Mouse (Mus musculus) bone marrow macrophage, adult 2 months (primary cell): ENCODE measurements around the gene Zscan2. TPM values are rescaled to one million over a fixed set of nuclear protein-coding genes. Genes with fewer than 3 reads are reported as not detected.

Experiments used
- H3K27ac ChIP-seq: 2 replicates; pipeline ENCODE4 v1.5.1; 2012; ENCODE audit warnings: low read depth, low read length; ENCODE audit not compliant: insufficient read depth
- H3K4me1 ChIP-seq: 2 replicates; pipeline ENCODE4 v1.6.1; 2012; ENCODE audit warnings: low read length; ENCODE audit not compliant: control insufficient read depth, insufficient read depth
- H3K4me3 ChIP-seq: 2 replicates; pipeline ENCODE4 v1.5.1; 2012; ENCODE audit warnings: mild to moderate bottlenecking, low read length, moderate library complexity; ENCODE audit not compliant: insufficient read depth
- CTCF ChIP-seq: IDR thresholded peaks from 2 replicates; pipeline ENCODE4 v1.5.1; 2012; ENCODE audit warnings: low read depth, mild to moderate bottlenecking, low read length, moderate library complexity
- POLR2A ChIP-seq: IDR thresholded peaks from 2 replicates; pipeline ENCODE4 v1.6.1; 2012; ENCODE audit warnings: mild to moderate bottlenecking, low read depth, low read length, borderline replicate concordance
- polyA plus RNA-seq: library from polyadenylated mRNA; stranded (reverse); fragments of >200 nt; gene quantifications from 2 replicates; pipeline ENCODE4 v1.2.4, GENCODE M21; 2012; ENCODE audit not compliant: missing spikeins, insufficient read depth, insufficient read length

Zscan2 gene
- 2.1 and 3.6 TPM in 2 replicates for polyA plus RNA-seq

DNA sequence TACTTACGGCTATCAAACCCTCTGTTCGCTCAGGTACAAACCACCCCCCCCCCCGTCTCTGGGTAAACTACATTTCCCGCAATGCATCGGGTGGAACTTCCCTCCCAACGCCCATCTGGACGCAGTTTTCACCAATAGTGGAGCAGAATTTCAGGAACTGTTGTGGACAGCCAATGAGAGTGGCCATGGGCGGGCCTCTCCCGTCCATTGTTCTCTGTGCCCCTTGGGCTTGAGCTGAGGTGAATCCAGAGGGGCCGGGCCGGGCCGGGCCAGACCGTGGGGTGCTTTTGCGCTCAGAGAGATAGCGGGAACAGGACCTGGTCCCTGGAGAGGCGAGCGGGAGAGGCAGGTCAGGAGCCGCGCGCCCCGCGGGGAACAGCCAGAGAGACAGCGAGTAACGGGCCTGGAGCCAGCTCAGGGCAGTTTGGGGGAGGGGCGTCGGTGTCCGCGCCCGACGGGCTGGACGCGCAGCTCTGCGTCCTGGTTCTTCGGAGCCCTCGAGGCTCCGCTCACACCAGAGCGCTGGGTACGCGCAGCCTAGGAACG lies at the start of gene Zscan2:
Zscan2 (plus strand) TSS at position 192 of the 546 bp plus-strand sequence.
- H3K27ac ChIP-seq, result no peak within 1 kb of the TSS
- H3K4me3 ChIP-seq, result peak within 1 kb of the TSS; percentile 91
- H3K4me1 ChIP-seq, result peaks cover 17% of the 10 kb centered on the region
- TF ChIP-seq CTCF (no peak), POLR2A (no peak)

- TF ChIP-seq CTCF (no peak), POLR2A (no peak)
- Histone ChIP-seq H3K4me3 (no peak overlapping the region), H3K4me1 (peaks cover 16% of the 10 kb centered on the region), H3K27ac (peak overlapping the region; percentile 19)
Observed at GRCm38 (mm10) chr7:80813397-80813796, 47.3 kb upstream of the Zscan2 start.

- H3K27ac ChIP-seq, result no peak overlapping the region
- no peak overlapping the region for H3K4me3 ChIP-seq
- peaks cover 12% of the 10 kb centered on the region for H3K4me1 ChIP-seq
- no peak for TF ChIP-seq CTCF
- TF ChIP-seq POLR2A, result no peak
Observed at GRCm38 (mm10) chr7:80816641-80817040, 44.1 kb upstream of the Zscan2 start.

DNA sequence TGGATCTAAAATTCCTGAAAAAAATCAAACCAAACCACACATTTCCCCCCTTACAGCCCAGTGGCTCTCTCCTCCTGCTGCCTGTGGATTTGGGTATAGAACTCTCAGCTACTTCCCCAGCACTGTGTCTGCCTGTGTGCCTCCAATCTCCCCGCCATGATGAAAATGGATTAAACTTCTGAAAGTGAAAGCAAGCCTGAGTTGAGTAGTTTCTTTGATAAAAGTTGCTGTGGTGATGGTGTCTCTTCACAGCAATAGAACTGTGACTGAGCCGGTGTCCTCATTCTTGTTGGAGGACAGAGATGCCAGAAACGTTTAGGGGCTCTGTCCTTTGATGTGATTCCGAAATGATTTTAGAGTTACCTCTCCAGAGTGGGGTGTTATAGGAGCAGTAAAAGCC lies 39.9 kb upstream of the Zscan2 start:
- peaks cover 15% of the 10 kb centered on the region for H3K4me1 ChIP-seq
- TF ChIP-seq CTCF, result no peak
- no peak for TF ChIP-seq POLR2A
- H3K4me3 ChIP-seq, result no peak overlapping the region

DNA sequence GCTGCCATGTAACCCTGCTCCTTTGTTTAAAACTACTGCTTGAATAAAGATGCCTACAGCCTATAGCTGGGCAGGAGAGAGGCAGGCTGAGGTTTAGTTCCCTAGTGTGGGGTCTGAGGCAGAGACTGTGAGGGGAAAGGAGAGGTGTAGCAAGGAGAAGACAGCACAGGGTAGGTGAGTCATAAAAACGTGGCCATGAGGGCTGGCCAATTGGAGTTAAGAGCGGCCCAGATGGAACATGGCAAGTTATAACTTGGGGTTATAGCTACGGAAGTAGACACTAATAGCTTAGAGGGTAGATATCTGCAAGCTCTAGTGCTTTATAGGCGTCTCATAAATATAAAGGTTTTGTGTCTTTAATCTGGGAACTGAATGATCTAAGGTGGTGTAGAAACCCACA lies 37.5 kb upstream of the Zscan2 start:
- peaks cover 26% of the 10 kb centered on the region for H3K4me1 ChIP-seq
- TF ChIP-seq CTCF, result no peak
- TF ChIP-seq POLR2A, result no peak
- no peak overlapping the region for H3K27ac ChIP-seq
- no peak overlapping the region for H3K4me3 ChIP-seq

More for the DNA sequence above, 39.9 kb upstream of the Zscan2 start:
- no peak overlapping the region for H3K27ac ChIP-seq

DNA sequence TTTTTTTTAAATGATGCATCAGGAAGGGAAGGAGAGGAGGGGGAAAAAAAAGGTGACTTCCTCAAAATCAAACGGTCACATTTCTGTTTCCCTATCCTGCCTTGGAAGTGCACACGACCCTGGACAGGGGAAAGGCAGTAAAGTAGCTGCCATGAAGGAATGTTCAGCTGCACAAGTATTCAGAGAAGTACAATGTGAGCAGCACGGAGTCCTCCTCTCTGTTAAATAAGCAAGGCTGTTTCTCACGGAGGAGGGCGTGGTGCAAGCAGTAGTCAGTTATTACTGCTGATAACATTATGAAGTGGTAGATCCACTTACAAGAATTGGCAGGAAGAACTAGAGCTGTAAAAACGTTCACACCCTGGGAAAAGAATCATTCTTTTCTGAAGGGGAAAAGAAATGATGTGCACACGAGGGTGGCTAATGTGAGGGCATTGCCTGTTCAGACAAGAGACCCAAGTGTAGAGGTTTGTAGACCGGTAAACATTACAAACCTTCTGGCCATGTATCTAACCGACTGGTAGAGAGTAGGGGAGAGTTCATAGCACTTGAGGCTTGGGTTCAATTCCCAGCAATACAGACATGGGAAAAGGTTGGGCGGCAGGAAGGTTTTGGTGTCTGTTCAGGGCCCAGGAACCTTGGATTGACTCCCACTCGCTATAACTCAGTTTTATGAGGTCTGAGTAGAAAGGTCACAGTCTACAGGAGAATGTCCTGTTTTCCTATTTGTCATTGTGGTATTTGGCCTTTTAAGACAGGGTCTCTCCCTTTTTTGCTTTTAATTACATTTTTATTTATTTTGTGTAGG lies 36.6 kb upstream of the Zscan2 start:
- peaks cover 31% of the 10 kb centered on the region for H3K4me1 ChIP-seq
- H3K4me3 ChIP-seq, result no peak overlapping the region
- TF ChIP-seq CTCF, result no peak
- TF ChIP-seq POLR2A, result no peak
- H3K27ac ChIP-seq, result no peak overlapping the region

DNA sequence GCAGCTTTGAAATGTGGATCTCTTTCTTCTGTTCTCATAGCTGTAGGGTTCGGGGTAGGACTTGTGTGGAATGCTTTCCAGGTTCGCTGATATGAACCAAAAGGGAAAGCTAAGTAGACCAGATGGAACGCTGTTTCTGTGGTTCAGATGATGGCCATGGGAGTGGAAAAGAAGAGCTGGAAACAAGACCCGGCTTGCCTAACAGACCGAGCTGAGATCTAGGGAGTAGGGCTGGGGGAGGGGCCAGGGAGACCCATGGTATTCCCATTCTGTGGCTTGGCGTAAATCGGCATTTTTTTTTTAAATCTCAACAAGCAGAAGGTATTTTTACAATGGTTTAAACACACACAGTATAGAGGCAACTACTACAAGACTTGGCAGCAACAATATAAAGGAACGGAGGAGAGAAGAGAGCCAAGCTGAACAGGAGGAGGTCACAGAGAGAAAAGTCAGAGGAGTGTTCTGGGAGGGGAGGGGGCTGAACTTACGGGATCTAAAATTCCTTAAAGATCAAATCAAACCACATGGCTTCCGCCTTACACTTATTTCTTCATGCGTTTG lies 34.8 kb upstream of the Zscan2 start, which contains the start of gene Iqgap1:
Iqgap1 (minus strand) TSS at position 132 of the 561 bp plus-strand sequence.
- peaks cover 39% of the 10 kb centered on the region for H3K4me1 ChIP-seq
- H3K4me3 ChIP-seq, result no peak within 1 kb of the TSS
- TF ChIP-seq CTCF (no peak), POLR2A (no peak)
- no peak within 1 kb of the TSS for H3K27ac ChIP-seq

GRCm38 (mm10) chr7:80828146-80828860 lies 32.4 kb upstream of the Zscan2 start:
- Histone ChIP-seq H3K4me3 (peak overlapping the region; percentile 17), H3K27ac (no peak overlapping the region; the same call in 1 of the 2 replicates), H3K4me1 (peaks cover 51% of the 10 kb centered on the region)
- TF ChIP-seq CTCF (no peak), POLR2A (no peak)

- Histone ChIP-seq H3K4me1 (peaks cover 47% of the 10 kb centered on the region), H3K27ac (peak overlapping the region; percentile 44), H3K4me3 (no peak overlapping the region)
- TF ChIP-seq POLR2A, result no peak
Observed at GRCm38 (mm10) chr7:80830193-80830803, 30.4 kb upstream of the Zscan2 start.
